In genomic region chr11:11929059-11929458, GRCm38 (mm10) we compare ENCODE assay signal across 26 mouse cellular contexts. TPM values are rescaled to one million over a fixed set of nuclear protein-coding genes. Genes with fewer than 3 reads are reported as not detected.
DNase-seq lines count a peak whose midpoint lies in the region; ATAC-seq and TF ChIP-seq lines count a peak whose summit lies in the region.
"Had no signal": no experiment of that assay in that cellular context is flagged by ENCODE, and none has a peak within 500 bp of the region (broad histone marks: within the 10 kb centered on the region; RNA-seq: fewer than 3 reads in every experiment).

No protein-coding gene starts in this region.

- no peak overlapping the region for H3K4me2 ChIP-seq in heart, embryonic 14.5 days (ENCODE audit: low read length)
- H3K4me2 ChIP-seq in liver, embryonic 16.5 days (ENCODE audit: low read depth, low read length), result no peak overlapping the region
- H3K4me2 ChIP-seq: forebrain, embryonic 13.5 days; hindbrain, embryonic 12.5 days; limb, embryonic 15.5 days; lung, embryonic 14.5 days; stomach, embryonic 15.5 days had no signal

- intact Hi-C loops in gastrocnemius, adult 2 months (cut with DNase I), result no loop called here
- intact Hi-C loops in gastrocnemius, postnatal 36 days (cut with DNase I), result loop anchor here (2.0 kb wide), 1 partner anchor 26 kb away; no protein-coding TSS in a partner anchor

- peaks cover 9 to 13% of the 10 kb centered on the region in 2 experiments for H3K4me1 ChIP-seq in heart, embryonic 14.5 days (ENCODE audit: control insufficient read depth in 2 of 2, insufficient read depth in 2 of 2, low read length in 2 of 2)
- H3K4me1 ChIP-seq in kidney, adult 2 months (ENCODE audit: control insufficient read depth, insufficient read depth, low read length), result 0 out of 2 replicates have a peak, but pooled peaks cover 4% of the 10 kb centered on the region
- H3K4me1 ChIP-seq in liver, embryonic 16.5 days (ENCODE audit: control insufficient read depth, low read depth, low read length), result peaks cover under 1% of the 10 kb centered on the region
- H3K4me1 ChIP-seq: forebrain, embryonic 13.5 days; stomach, embryonic 15.5 days had no signal

- TF ChIP-seq CTCF in gastrocnemius, adult 2 months (IDR thresholded peaks at IDR 0.05), result no peak
- no peak for TF ChIP-seq CTCF in kidney, adult 2 months (conservative IDR thresholded peaks at IDR 0.05; ENCODE audit: insufficient read depth, insufficient read length, low read depth, low read length)

- no peak for DNase-seq in gastrocnemius, adult 2 months
- no peak for DNase-seq in gastrocnemius, postnatal 36 days
- DNase-seq in heart, adult 9 months (ENCODE audit: low spot score in 2 of 2), result no peak
- DNase-seq in kidney, adult 2 months, result no peak
- no peak for DNase-seq in kidney, adult 8-10 months
- no peak for DNase-seq in liver
- DNase-seq: adrenal gland, adult 8-10 months; cerebellum, adult 8-10 months; cerebellum, postnatal 25 days; gastrocnemius, postnatal 14 days; heart, adult 2 months; kidney, postnatal 4 days; lung, embryonic 14.5 days; lung, postnatal 14 days; midbrain, embryonic 14.5 days; thymus, adult 18-20 months; thymus, postnatal 25 days had no signal

- 0 out of 2 replicates have a peak overlapping the region, but pooled peaks have one; percentile 24 for H3K27ac ChIP-seq in gastrocnemius, adult 2 months
- H3K27ac ChIP-seq in heart, embryonic 14.5 days (replicated peaks in 1 of 2; ENCODE audit: control insufficient read depth in 1 of 2, insufficient read depth in 1 of 2, low read depth in 2 of 2, low read length in 2 of 2), result peak overlapping the region; percentile 24 to 67; a peak in 3 of 4 replicates
- H3K27ac ChIP-seq in kidney, adult 2 months (ENCODE audit: insufficient read depth, low read depth, low read length), result peak overlapping the region; percentile 5; the same call in 1 of the 2 replicates
- H3K27ac ChIP-seq in liver, embryonic 16.5 days (ENCODE audit: low read length), result no peak overlapping the region
- H3K27ac ChIP-seq: forebrain, embryonic 13.5 days; heart, adult 2 months; hindbrain, embryonic 12.5 days; hindbrain, postnatal 0 days; limb, embryonic 15.5 days; stomach, embryonic 15.5 days had no signal

- H3K27me3 ChIP-seq in heart, embryonic 14.5 days (ENCODE audit: control insufficient read depth, insufficient read depth, low read length), result no peaks in the 10 kb centered on the region
- no peaks in the 10 kb centered on the region for H3K27me3 ChIP-seq in kidney, adult 2 months (replicated peaks; ENCODE audit: control insufficient read depth, insufficient read depth, low read length)
- no peaks in the 10 kb centered on the region for H3K27me3 ChIP-seq in liver, embryonic 16.5 days (ENCODE audit: control insufficient read depth, insufficient read depth, low read depth, low read length)
- H3K27me3 ChIP-seq: forebrain, embryonic 13.5 days; hindbrain, embryonic 12.5 days; limb, embryonic 15.5 days; stomach, embryonic 15.5 days had no signal

- no peaks in the 10 kb centered on the region for H3K9me3 ChIP-seq in heart, embryonic 14.5 days (ENCODE audit: control insufficient read depth, low read length)
- H3K9me3 ChIP-seq in liver, embryonic 16.5 days (replicated peaks; ENCODE audit: control insufficient read depth, low read length), result no peaks in the 10 kb centered on the region
- H3K9me3 ChIP-seq: forebrain, embryonic 13.5 days; G1E; hindbrain, embryonic 12.5 days; limb, embryonic 15.5 days; stomach, embryonic 15.5 days had no signal

- no peak for TF ChIP-seq POLR2A in kidney, adult 2 months (IDR thresholded peaks at IDR 0.05; ENCODE audit: low read depth, low read length)

- no peak overlapping the region for H3K9ac ChIP-seq in heart, embryonic 14.5 days (ENCODE audit: low read length)
- no peak overlapping the region for H3K9ac ChIP-seq in liver, embryonic 16.5 days (ENCODE audit: low read depth, low read length)
- H3K9ac ChIP-seq: forebrain, embryonic 13.5 days; hindbrain, embryonic 12.5 days; limb, embryonic 15.5 days; lung, embryonic 14.5 days; stomach, embryonic 15.5 days had no signal

- H3K4me3 ChIP-seq in gastrocnemius, adult 2 months, result no peak overlapping the region
- H3K4me3 ChIP-seq in heart, embryonic 14.5 days (ENCODE audit: control insufficient read depth in 1 of 2, insufficient read depth in 1 of 2, low read depth in 1 of 2, low read length in 2 of 2), result no peak overlapping the region
- H3K4me3 ChIP-seq in kidney, adult 2 months (ENCODE audit: insufficient read depth, low read depth, low read length), result no peak overlapping the region
- H3K4me3 ChIP-seq in liver, embryonic 16.5 days (ENCODE audit: low read depth, low read length), result no peak overlapping the region
- H3K4me3 ChIP-seq: forebrain, embryonic 13.5 days; heart, adult 2 months; hindbrain, embryonic 12.5 days; limb, embryonic 15.5 days; stomach, embryonic 15.5 days had no signal

- 71% methylated on average over 3 of the region's 3 CpGs for WGBS in heart, embryonic 14.5 days
- WGBS in kidney, adult 2 months, result 85% methylated on average over 3 of the region's 3 CpGs
- 66% methylated on average over 3 of the region's 3 CpGs for WGBS in liver, embryonic 16.5 days (ENCODE audit: insufficient replicate concordance)

- ATAC-seq in heart, embryonic 14.5 days (ENCODE audit: insufficient number of reproducible peaks, insufficient read depth, low FRiP score, low read depth), result no peak
- ATAC-seq in liver, embryonic 16.5 days (ENCODE audit: low read depth), result peak; percentile 6; the same call in 1 of the 2 replicates
- ATAC-seq: forebrain, embryonic 13.5 days; hindbrain, postnatal 0 days had no signal

- peaks cover 45% of the 10 kb centered on the region for H3K36me3 ChIP-seq in heart, embryonic 14.5 days (ENCODE audit: control insufficient read depth, insufficient read depth, low read length)
- no peaks in the 10 kb centered on the region for H3K36me3 ChIP-seq in kidney, adult 2 months (ENCODE audit: control insufficient read depth, insufficient read depth, low read length)
- no peaks in the 10 kb centered on the region for H3K36me3 ChIP-seq in liver, embryonic 16.5 days (ENCODE audit: control insufficient read depth, insufficient read depth)
- H3K36me3 ChIP-seq: G1E had no signal

RNA-seq across cellular contexts. Expression of gene Ddc, which starts 31.1 kb away (rescaled TPM):
- total RNA-seq in gastrocnemius, adult 2 months (2021), result under 1 TPM; 0.61 to 0.81 TPM
- under 1 TPM; 0.66 to 0.86 TPM for total RNA-seq in gastrocnemius, postnatal 36 days (2021)
- polyA plus RNA-seq in heart, embryonic 14.5 days (2014; fragmentation: Nextera tagmentation; extraction: Ambion mirVana), result 114 and 117 TPM in 2 replicates
- 96.2 and 103 TPM in 2 replicates for polyA plus RNA-seq in kidney, adult 2 months (2012; rRNA removed)
- polyA plus RNA-seq in liver, embryonic 16.5 days (2015; fragmentation: Nextera tagmentation; extraction: Ambion mirVana), result 13.5 and 16.3 TPM in 2 replicates
- total RNA-seq: monocyte, adult 5-6 weeks had no signal
